Mouse (Mus musculus): Measurements from ENCODE around the gene Pam. TPM values are rescaled to one million over a fixed set of nuclear protein-coding genes. Genes with fewer than 3 reads are reported as not detected.
"Not testable (repeated sequence)": the region's sequence is repeated elsewhere in the genome, so short reads cannot be mapped to it uniquely, and the experiment has no call there.

Gene Pam
- total RNA-seq, 1 experiment from 2014 or later: 44.3 TPM

DNA sequence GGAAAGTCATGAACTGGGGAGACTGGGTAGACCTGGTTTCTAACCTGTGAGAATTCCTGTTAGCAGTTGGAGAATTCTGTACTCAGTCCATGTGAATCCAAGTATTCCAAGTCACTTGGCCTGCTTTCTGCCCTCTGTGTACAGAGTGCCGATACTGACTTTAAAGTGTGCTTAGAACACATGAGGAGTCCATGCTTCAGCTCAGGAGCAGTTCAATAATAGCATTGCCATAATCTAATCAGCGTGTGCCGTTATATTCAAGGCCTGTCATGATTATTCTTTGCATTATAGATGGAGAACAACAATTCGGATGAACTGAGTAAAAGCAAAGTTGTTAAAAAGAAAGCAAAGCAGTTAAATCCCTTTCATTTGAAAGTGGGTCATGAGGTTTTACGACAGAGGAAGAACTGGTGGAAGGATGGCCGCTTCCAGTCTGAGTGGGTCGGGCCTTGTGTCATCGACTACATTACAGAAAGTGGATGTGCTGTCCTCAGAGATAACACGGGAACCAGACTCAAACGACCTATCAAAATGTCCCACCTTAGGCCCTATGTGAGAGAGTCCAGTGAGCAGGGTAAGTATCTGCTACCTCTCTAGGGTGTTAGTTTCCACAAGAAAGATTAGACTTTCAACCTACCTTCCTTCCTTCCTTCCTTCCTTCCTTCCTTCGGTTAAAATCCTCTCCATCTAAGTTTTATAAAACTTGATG is 309.6 kb downstream of the Pam start:
- no peak for ATAC-seq (replicated peaks; ENCODE audit: low read depth, poor library complexity, severe bottlenecking)

GRCm38 (mm10) chr1:97784928-97785327 is 310.5 kb downstream of the Pam start:
- no peak for ATAC-seq (replicated peaks; ENCODE audit: low read depth, poor library complexity, severe bottlenecking)

DNA sequence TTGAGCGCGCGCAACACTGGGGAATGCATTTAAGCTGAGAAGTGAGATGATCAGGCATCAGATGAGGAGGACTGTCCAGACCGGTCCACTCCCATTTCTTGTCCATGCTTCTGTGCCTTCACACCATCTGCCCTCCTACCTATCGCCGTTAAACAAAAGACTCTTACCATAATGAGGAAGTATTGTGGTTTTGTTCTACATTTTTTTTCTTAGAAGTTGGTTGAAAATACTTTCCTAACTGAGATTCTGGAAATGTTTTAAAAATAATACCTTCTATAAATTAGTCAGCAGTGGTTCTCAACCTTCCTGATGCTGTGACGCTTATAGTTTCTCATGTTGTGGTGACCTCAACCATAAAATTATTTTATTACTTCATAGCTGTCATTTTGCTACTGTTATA is 313.8 kb downstream of the Pam start:
- peak; percentile 97 for ATAC-seq (replicated peaks; ENCODE audit: low read depth, poor library complexity, severe bottlenecking)

- no peak for ATAC-seq (replicated peaks; ENCODE audit: low read depth, poor library complexity, severe bottlenecking)
Measured at GRCm38 (mm10) chr1:97773973-97774372, 321.5 kb downstream of the Pam start.

DNA sequence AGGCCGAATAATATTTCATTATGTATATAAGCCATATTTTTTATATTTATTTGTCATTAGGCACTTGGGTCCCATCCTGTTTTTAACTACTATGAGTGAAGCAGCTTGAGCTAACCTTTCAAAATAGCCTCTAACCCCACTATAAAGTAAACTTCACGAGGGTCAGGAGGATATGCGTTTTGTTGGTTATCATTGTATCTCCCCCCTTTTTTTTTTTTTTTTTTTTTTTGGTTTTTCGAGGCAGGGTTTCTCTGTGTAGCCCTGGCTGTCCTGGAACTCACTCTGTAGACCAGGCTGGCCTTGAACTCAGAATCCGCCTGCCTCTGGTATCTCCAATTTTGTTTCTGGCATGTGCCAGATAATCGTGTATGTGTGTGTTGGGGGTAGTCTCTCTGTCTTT is 322.1 kb downstream of the Pam start:
- no peak for ATAC-seq (replicated peaks; ENCODE audit: low read depth, poor library complexity, severe bottlenecking)

DNA sequence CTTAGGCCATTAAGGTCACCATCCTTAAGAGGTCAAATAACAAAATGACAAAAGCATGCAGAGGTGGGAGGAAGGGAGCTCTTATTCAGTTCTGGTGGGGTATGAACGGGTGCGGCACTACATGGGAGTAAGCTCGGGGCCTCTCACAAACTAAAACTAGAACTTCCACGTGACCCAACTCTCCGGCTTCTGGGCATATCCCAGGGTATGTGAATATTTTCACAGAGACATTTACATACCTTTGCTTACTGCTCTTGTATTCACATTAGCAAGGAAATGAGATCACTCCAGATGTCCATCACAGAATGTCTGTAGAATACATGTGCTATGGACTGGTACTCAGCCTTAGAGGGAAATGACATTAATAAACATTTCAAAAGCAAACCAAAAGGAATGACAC is 323.7 kb downstream of the Pam start:
- ATAC-seq (replicated peaks; ENCODE audit: low read depth, poor library complexity, severe bottlenecking): no peak

DNA sequence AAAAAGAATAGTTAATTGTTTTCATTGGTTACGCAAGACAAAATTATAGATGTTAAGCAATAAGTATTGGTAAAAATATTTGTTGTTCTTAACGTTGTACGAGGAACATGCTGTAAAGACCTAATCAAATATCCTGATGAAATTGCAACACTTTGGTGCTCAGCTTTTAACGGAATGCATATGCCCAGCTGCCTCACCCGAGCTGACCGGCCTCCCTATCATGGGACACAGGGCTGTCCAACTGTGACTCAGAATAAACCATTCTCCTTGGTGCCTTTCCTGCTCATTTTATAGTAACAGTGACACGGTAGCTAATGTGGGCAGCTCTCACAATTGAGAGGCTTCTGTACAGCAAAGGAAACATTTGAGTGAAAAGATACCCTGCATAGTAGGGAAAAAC is 324.3 kb downstream of the Pam start:
- ATAC-seq (replicated peaks; ENCODE audit: low read depth, poor library complexity, severe bottlenecking): no peak

DNA sequence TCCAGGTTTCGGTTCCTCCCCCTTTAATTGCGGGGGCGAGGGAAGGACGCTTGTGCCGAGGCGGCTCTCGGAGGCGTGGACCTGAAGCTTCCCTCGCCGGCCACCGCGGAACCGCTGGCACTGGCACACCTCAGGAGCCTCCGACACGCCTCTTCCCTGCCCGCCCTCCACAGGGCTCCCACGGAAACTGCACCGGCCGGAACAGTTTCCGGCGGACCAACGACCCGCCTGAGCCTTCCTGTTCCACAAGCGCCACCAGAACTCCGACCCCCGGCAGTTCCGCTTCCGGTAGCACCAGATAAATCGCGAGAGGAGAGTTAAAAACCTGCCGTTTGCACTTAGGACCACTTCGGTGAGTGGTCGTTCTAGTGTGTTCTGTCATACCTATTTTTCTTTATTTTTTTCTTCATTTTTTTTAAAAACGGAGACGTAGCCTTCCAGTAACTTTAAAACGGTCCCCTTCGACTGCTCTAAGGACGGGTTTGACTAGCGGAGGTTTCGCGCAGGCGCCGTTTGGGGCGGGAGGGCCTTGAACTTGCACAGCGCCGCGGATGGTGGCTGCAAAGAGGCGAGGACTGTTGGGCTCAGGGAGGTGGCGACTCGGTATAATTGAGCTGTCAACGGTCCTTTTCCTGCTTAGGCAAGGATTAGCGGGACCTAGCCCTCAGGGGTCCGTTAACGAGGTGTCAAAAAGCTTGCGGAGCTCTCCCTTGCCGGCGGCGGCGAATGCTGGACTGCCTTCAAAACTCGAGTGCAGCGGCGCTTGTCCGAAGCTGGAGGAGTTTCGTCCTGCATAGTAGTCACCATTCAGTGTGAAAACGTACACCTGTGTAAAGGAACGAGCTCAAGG is 325.3 kb downstream of the Pam start, which contains the start of the genes Gin1 and Ppip5k2:
Gene Gin1, plus strand, starts transcription at position 269 of the 850 bp plus-strand sequence.
Gene Ppip5k2, minus strand, starts transcription at position 508 of the 850 bp plus-strand sequence.
- peak; percentile 90 for ATAC-seq (replicated peaks; ENCODE audit: low read depth, poor library complexity, severe bottlenecking)

DNA sequence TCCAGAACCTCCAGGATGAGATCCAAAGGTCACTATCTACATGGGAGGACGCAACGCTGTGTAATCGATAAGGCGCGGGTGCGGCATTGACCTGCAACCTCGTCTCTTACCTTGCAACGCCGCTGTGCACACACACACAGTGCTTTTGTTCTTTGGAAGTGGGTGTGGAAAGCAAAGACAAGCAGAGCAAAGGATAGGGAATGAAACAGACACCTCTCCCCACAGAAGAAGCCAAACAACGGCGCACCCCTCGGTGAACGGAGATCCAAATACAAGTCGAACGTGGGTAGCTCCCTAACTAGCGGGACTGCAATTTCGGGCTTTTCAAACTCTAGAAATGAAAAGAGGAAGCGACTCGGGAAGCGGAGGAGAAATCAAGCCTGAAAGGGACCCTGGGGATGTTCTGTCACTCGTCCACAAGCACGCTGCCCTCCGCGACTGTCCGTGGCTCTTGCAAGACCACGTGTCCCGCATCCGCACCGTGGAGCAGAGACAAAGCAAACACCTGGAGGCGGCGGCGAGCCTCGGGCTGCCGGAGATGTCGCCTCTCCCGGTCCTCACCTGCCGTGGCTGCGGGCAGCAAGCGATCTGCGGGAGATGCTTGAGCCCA is 326.0 kb downstream of the Pam start:
- peak; percentile 49 for ATAC-seq (replicated peaks; ENCODE audit: low read depth, poor library complexity, severe bottlenecking)

DNA sequence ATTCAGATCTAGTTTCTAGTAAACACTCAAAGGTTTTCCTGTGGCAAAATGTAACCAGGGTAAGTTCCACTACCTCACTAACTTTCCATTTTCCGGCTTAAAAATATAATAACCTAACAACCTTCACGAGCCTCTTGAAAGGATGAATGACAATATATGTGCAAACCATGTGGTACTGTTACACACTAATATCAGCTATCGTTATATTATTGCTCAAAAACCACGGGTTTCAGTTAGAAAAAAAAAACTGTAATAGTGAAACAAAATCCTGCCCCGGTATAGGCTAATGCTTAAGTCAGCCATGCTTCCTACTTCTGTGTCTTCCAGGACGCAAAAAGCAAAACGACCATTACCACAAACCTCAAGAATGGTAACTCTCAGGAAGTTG is 326.5 kb downstream of the Pam start:
- peak; percentile 12 for ATAC-seq (replicated peaks; ENCODE audit: low read depth, poor library complexity, severe bottlenecking)

DNA sequence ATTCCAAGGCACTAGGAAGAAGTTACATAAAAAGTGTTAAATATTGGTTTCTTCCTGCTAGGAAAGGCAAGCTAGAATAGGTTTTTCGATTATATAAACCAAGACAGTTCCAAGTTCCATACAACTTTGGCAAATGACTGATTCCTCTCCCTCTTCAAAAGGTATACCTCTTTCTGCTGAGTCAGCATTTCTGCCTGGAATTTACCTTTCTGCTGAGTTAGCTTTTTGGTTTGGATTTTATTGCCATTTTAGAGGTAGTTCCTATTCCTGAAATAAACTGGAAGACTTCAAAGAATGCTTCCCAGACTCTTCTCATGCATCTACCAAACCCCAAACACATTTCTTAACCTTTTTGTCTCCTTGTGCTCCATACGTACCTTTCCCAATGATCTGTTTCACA is 327.4 kb downstream of the Pam start:
- no peak for ATAC-seq (replicated peaks; ENCODE audit: low read depth, poor library complexity, severe bottlenecking)

DNA sequence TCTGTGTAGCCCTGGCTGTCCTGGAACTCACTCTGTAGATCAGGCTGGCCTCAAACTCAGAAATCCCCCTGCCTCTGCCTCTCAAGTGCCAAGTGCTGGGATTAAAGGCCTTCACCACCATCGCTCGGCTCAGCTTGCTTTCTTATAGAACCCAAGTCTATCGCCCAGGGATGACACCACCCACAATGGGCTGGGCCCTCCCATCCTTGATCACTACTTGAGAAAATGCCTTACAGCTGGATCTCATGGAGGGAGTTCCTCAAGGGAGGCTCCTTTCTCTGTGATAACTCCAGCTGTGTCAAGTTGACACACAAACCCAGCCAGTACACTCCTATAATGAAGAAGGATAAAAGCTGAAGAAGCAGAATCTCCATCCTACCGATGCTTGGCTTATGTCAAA is 329.7 kb downstream of the Pam start:
- not testable (repeated sequence) for ATAC-seq (replicated peaks; ENCODE audit: low read depth, poor library complexity, severe bottlenecking)

DNA sequence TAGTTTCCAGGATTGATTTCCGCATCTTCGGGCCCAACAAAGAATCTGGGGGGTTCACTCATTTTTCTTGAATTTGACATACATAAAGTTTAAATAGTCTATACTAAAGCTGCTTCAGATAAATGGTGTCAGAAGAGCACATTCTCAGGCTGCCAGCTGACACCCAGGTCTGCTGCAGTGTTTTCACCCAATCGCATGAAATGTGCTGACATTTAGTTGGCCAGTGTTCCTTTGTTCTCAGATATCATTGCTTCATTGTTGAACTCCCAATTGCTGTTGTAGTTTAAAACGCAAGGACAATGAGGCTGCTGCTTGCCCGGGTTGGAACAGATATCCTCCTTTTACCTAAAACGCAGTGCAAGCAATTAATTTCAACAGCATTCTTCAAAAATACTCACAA is 334.0 kb downstream of the Pam start:
- no peak for ATAC-seq (replicated peaks; ENCODE audit: low read depth, poor library complexity, severe bottlenecking)

DNA sequence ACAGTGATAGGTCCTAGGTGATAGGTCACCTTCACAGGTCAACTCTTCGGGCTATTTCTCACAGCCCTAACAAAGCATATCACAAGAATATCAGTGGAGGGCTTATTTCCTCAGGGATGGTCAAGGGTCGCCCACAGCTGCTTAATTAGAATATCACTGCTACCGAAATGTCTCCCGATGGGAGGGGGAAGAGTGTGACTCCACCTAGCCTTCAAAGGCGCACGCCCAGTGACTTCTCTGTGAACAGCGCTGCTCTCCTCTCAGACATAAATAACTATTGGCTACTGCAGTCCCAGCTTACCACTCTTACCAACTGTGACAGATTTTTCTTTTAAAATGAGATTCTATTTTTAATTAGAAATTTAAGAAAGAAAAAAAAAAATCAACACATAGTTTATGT is 334.8 kb downstream of the Pam start:
- no peak for ATAC-seq (replicated peaks; ENCODE audit: low read depth, poor library complexity, severe bottlenecking)

- ATAC-seq (replicated peaks; ENCODE audit: low read depth, poor library complexity, severe bottlenecking): no peak
Measured at GRCm38 (mm10) chr1:97759841-97760240, 335.6 kb downstream of the Pam start.

GRCm38 (mm10) chr1:97754392-97754791 is 341.1 kb downstream of the Pam start:
- no peak for ATAC-seq (replicated peaks; ENCODE audit: low read depth, poor library complexity, severe bottlenecking)

DNA sequence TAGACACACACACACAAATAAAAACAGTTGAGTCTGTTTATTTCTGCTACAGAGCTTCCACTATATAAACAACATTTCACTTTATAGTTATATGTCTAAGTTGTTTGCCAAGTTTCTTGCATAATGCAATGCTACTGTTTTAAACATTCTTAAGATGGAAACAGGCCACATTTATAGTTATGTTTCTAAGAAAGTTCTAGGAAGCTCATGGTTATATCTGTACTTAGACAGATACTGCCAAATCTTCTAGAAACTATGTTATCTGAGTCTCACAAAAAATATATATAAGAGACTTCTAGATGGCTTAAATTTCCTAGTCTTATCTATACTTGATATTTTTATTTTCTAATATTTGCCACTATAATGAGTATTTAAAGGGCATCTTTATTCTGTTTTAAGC is 342.2 kb downstream of the Pam start:
- no peak for ATAC-seq (replicated peaks; ENCODE audit: low read depth, poor library complexity, severe bottlenecking)

DNA sequence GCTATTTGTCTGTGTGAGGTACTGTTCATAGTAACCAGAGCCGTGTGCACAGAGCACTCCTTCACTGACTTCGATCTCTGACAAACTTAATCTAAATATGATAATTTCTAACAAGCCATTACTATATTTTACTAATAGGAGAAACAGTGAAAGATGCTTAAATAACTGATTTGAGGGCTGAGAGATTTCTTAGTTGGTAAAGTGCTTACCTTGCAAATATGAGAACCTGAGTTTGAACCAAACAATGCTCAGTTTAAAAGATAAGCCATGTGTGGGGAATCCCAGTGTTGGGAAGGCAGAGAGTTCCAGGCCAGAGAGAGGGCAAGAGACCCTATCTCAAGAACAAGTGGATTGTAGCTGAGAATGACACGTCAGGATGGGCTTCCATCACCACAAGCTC is 347.3 kb downstream of the Pam start:
- ATAC-seq (replicated peaks; ENCODE audit: low read depth, poor library complexity, severe bottlenecking): no peak

GRCm38 (mm10) chr1:97746261-97746660 is 349.2 kb downstream of the Pam start:
- ATAC-seq (replicated peaks; ENCODE audit: low read depth, poor library complexity, severe bottlenecking): no peak

DNA sequence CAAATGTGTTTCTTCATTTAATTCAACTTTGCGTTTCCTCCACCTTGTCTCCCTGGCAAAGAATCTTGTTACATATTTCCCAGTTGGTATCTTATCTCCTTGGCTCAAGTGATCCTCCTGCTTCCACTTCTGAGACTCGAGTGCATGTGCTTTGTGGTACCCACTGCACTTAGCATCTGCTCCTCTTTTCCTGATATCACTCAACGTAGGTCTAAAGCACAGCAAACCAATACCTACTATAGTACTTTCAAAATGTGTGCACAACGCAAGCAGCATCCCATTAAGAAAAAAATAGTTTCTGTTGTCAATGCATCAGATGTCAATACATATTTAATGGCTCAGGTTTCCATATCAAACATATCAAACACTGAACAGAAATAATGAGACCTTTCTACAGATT is 349.7 kb downstream of the Pam start:
- ATAC-seq (replicated peaks; ENCODE audit: low read depth, poor library complexity, severe bottlenecking): no peak

Measured in common myeloid progenitor, adult 5-6 weeks (primary cell).